Mouse (Mus musculus): ENCODE measurements around the gene Ltk. TPM values are rescaled to one million over a fixed set of nuclear protein-coding genes. Genes with fewer than 3 reads are reported as not detected.
"Not testable (repeated sequence)": the region's sequence is repeated elsewhere in the genome, so short reads cannot be mapped to it uniquely, and the experiment has no call there.

The Ltk gene
- total and polyA plus RNA-seq, 3 experiments, result 0.39 TPM; not detected in 2

- DNase-seq, result no peak
- TF ChIP-seq POLR2A (IDR thresholded peaks at IDR 0.05; ENCODE audit: insufficient read depth, low read depth, low read length) (no peak), EP300 (IDR thresholded peaks at IDR 0.05; ENCODE audit: insufficient read depth, low read depth, low read length) (no peak), CTCF (IDR thresholded peaks at IDR 0.05) (no peak)
- WGBS, result 90% methylated on average over 4 of the region's 4 CpGs
- Histone ChIP-seq H3K27me3 (ENCODE audit: control insufficient read depth, insufficient read depth, low read length) (no peaks in the 10 kb centered on the region), H3K9ac (ENCODE audit: low read depth, low read length) (no peak overlapping the region), H3K4me3 (no peak overlapping the region), H3K27ac (no peak overlapping the region), H3K4me1 (ENCODE audit: control insufficient read depth, insufficient read depth, low read length) (no peaks in the 10 kb centered on the region), H3K79me2 (replicated peaks; ENCODE audit: control insufficient read depth, insufficient read depth, low read length) (no peaks in the 10 kb centered on the region), H3K36me3 (ENCODE audit: control insufficient read depth, insufficient read depth, low read length) (no peaks in the 10 kb centered on the region; the same call in 1 of the 2 replicates)
- intact Hi-C loops (cut with DNase I), result no loop called here
These were observed 29.5 kb downstream of the Ltk start for GRCm38 (mm10) chr2:119730735-119731134.

- TF ChIP-seq EP300 (IDR thresholded peaks at IDR 0.05; ENCODE audit: insufficient read depth, low read depth, low read length) (no peak), CTCF (IDR thresholded peaks at IDR 0.05) (no peak), POLR2A (IDR thresholded peaks at IDR 0.05; ENCODE audit: insufficient read depth, low read depth, low read length) (no peak)
- Histone ChIP-seq H3K27ac (no peak overlapping the region), H3K36me3 (ENCODE audit: control insufficient read depth, insufficient read depth, low read length) (no peaks in the 10 kb centered on the region; the same call in 1 of the 2 replicates), H3K27me3 (ENCODE audit: control insufficient read depth, insufficient read depth, low read length) (no peaks in the 10 kb centered on the region), H3K4me3 (no peak overlapping the region), H3K9ac (ENCODE audit: low read depth, low read length) (no peak overlapping the region), H3K79me2 (replicated peaks; ENCODE audit: control insufficient read depth, insufficient read depth, low read length) (no peaks in the 10 kb centered on the region), H3K4me1 (ENCODE audit: control insufficient read depth, insufficient read depth, low read length) (no peaks in the 10 kb centered on the region)
- no peak for DNase-seq
- 88% methylated on average over 3 of the region's 3 CpGs for WGBS
- intact Hi-C loops (cut with DNase I), result no loop called here
These were observed 32.3 kb downstream of the Ltk start for GRCm38 (mm10) chr2:119727762-119728416.

- Histone ChIP-seq H3K27ac (no peak overlapping the region), H3K27me3 (ENCODE audit: control insufficient read depth, insufficient read depth, low read length) (no peaks in the 10 kb centered on the region), H3K79me2 (replicated peaks; ENCODE audit: control insufficient read depth, insufficient read depth, low read length) (no peaks in the 10 kb centered on the region), H3K36me3 (ENCODE audit: control insufficient read depth, insufficient read depth, low read length) (no peaks in the 10 kb centered on the region), H3K9ac (ENCODE audit: low read depth, low read length) (no peak overlapping the region), H3K4me1 (ENCODE audit: control insufficient read depth, insufficient read depth, low read length) (no peaks in the 10 kb centered on the region), H3K4me3 (no peak overlapping the region)
- TF ChIP-seq EP300 (IDR thresholded peaks at IDR 0.05; ENCODE audit: insufficient read depth, low read depth, low read length), result no peak
- TF ChIP-seq POLR2A (IDR thresholded peaks at IDR 0.05; ENCODE audit: insufficient read depth, low read depth, low read length), result no peak
- TF ChIP-seq CTCF (IDR thresholded peaks at IDR 0.05), result no peak
- 94% methylated on average over 8 of the region's 8 CpGs for WGBS
- intact Hi-C loops (cut with DNase I), result no loop called here
- DNase-seq, result no peak
These were observed 39.2 kb downstream of the Ltk start for GRCm38 (mm10) chr2:119721070-119721469.

GRCm38 (mm10) chr2:119715868-119716267, 44.4 kb downstream of the Ltk start:
- H3K4me3 ChIP-seq; H3K36me3 ChIP-seq (ENCODE audit: control insufficient read depth, insufficient read depth, low read length); H3K27ac ChIP-seq; intact Hi-C loops (cut with DNase I); H3K27me3 ChIP-seq (ENCODE audit: control insufficient read depth, insufficient read depth, low read length); H3K79me2 ChIP-seq (replicated peaks; ENCODE audit: control insufficient read depth, insufficient read depth, low read length); H3K9ac ChIP-seq (ENCODE audit: low read depth, low read length); H3K4me1 ChIP-seq (ENCODE audit: control insufficient read depth, insufficient read depth, low read length); DNase-seq: not testable (repeated sequence)
- WGBS, result 100% methylated on average over 2 of the region's 2 CpGs

GRCm38 (mm10) chr2:119710011-119710410, 50.2 kb downstream of the Ltk start:
- Histone ChIP-seq H3K27me3 (ENCODE audit: control insufficient read depth, insufficient read depth, low read length) (no peaks in the 10 kb centered on the region), H3K4me3 (no peak overlapping the region), H3K79me2 (replicated peaks; ENCODE audit: control insufficient read depth, insufficient read depth, low read length) (no peaks in the 10 kb centered on the region), H3K4me1 (ENCODE audit: control insufficient read depth, insufficient read depth, low read length) (no peaks in the 10 kb centered on the region), H3K27ac (no peak overlapping the region), H3K9ac (ENCODE audit: low read depth, low read length) (no peak overlapping the region), H3K36me3 (ENCODE audit: control insufficient read depth, insufficient read depth, low read length) (peaks cover 2% of the 10 kb centered on the region)
- intact Hi-C loops (cut with DNase I), result no loop called here
- DNase-seq, result no peak
- TF ChIP-seq POLR2A (IDR thresholded peaks at IDR 0.05; ENCODE audit: insufficient read depth, low read depth, low read length) (no peak), EP300 (IDR thresholded peaks at IDR 0.05; ENCODE audit: insufficient read depth, low read depth, low read length) (no peak), CTCF (IDR thresholded peaks at IDR 0.05) (no peak)
- WGBS, result 92% methylated on average over 3 of the region's 3 CpGs

GRCm38 (mm10) chr2:119707676-119708075, 52.6 kb downstream of the Ltk start:
- 68% methylated on average over 3 of the region's 3 CpGs for WGBS
- Histone ChIP-seq H3K36me3 (ENCODE audit: control insufficient read depth, insufficient read depth, low read length) (peaks cover 2% of the 10 kb centered on the region), H3K4me1 (ENCODE audit: control insufficient read depth, insufficient read depth, low read length) (no peaks in the 10 kb centered on the region), H3K27me3 (ENCODE audit: control insufficient read depth, insufficient read depth, low read length) (no peaks in the 10 kb centered on the region), H3K79me2 (replicated peaks; ENCODE audit: control insufficient read depth, insufficient read depth, low read length) (no peaks in the 10 kb centered on the region), H3K9ac (ENCODE audit: low read depth, low read length) (no peak overlapping the region), H3K27ac (no peak overlapping the region), H3K4me3 (no peak overlapping the region)
- intact Hi-C loops (cut with DNase I), result no loop called here
- TF ChIP-seq POLR2A (IDR thresholded peaks at IDR 0.05; ENCODE audit: insufficient read depth, low read depth, low read length) (no peak), EP300 (IDR thresholded peaks at IDR 0.05; ENCODE audit: insufficient read depth, low read depth, low read length) (no peak), CTCF (IDR thresholded peaks at IDR 0.05) (no peak)
- no peak for DNase-seq

Data from heart, adult 2 months (tissue).